Mouse (Mus musculus): ENCODE measurements around the gene Zscan20.

- no peak for TF ChIP-seq POLR2AphosphoS5 (IDR thresholded peaks at IDR 0.05; ENCODE audit: insufficient replicate concordance, low read depth, low read length)
- no peak for TF ChIP-seq CTCF (IDR thresholded peaks at IDR 0.05; ENCODE audit: low read depth, low read length)
- no peak for TF ChIP-seq GATA2 (IDR thresholded peaks at IDR 0.05; ENCODE audit: borderline replicate concordance, low read depth, low read length)
- no peak for TF ChIP-seq GATA1 (IDR thresholded peaks at IDR 0.05; ENCODE audit: borderline replicate concordance, low read length)
- no peak for TF ChIP-seq TAL1 (conservative IDR thresholded peaks at IDR 0.05; ENCODE audit: low read depth, low read length)
Measured at GRCm38 (mm10) chr4:128652584-128653298, 42.8 kb upstream of the Zscan20 start.
